Mouse (Mus musculus) NIH3T3 (cell line): ENCODE results near the gene Itga4.

Experiments
- DNase-seq: peaks from one replicate; pipeline ENCODE4 v3.0.0-alpha.2; 2012; ENCODE audit warnings: low read depth

The Itga4 gene

GRCm38 (mm10) chr2:79255192-79256000, at the start of gene Itga4:
TSS of gene Itga4 (plus strand) at chr2:79255426.
- DNase-seq: no peak

GRCm38 (mm10) chr2:79206191-79206755, 49.0 kb upstream of the Itga4 start:
- no peak for DNase-seq

GRCm38 (mm10) chr2:79214982-79215381, 40.2 kb upstream of the Itga4 start:
- no peak for DNase-seq

GRCm38 (mm10) chr2:79215479-79215878, 39.7 kb upstream of the Itga4 start:
- no peak for DNase-seq

GRCm38 (mm10) chr2:79224714-79225426, 30.4 kb upstream of the Itga4 start:
- DNase-seq: no peak

GRCm38 (mm10) chr2:79227805-79228241, 27.4 kb upstream of the Itga4 start:
- DNase-seq: no peak

GRCm38 (mm10) chr2:79231056-79231949, 23.9 kb upstream of the Itga4 start:
- no peak for DNase-seq

- no peak for DNase-seq
Observed at GRCm38 (mm10) chr2:79235767-79236487, 19.3 kb upstream of the Itga4 start.

GRCm38 (mm10) chr2:79237216-79237615, 18.0 kb upstream of the Itga4 start:
- no peak for DNase-seq

GRCm38 (mm10) chr2:79244276-79244675, 10.9 kb upstream of the Itga4 start:
- DNase-seq: no peak

- no peak for DNase-seq
Observed at GRCm38 (mm10) chr2:79244743-79245142, 10.5 kb upstream of the Itga4 start.

- no peak for DNase-seq
Observed at GRCm38 (mm10) chr2:79248283-79248682, 6.9 kb upstream of the Itga4 start.

- no peak for DNase-seq
Observed at GRCm38 (mm10) chr2:79250510-79250909, 4.7 kb upstream of the Itga4 start.

GRCm38 (mm10) chr2:79253754-79254197, 1.4 kb upstream of the Itga4 start:
- no peak for DNase-seq

- no peak for DNase-seq
Observed at GRCm38 (mm10) chr2:79254588-79255191, 536 bp upstream of the Itga4 start.

- no peak for DNase-seq
Observed at GRCm38 (mm10) chr2:79256001-79256339, 744 bp downstream of the Itga4 start.

GRCm38 (mm10) chr2:79256376-79256775, 1.1 kb downstream of the Itga4 start:
- no peak for DNase-seq

- DNase-seq: no peak
Observed at GRCm38 (mm10) chr2:79256880-79257279, 1.7 kb downstream of the Itga4 start.

GRCm38 (mm10) chr2:79257411-79257810, 2.2 kb downstream of the Itga4 start:
- no peak for DNase-seq

GRCm38 (mm10) chr2:79259326-79259725, 4.1 kb downstream of the Itga4 start:
- no peak for DNase-seq

- DNase-seq: peak; percentile 73
Observed at GRCm38 (mm10) chr2:79265665-79266064, 10.4 kb downstream of the Itga4 start.
